Mouse (Mus musculus) ES-Bruce4 (cell line): ENCODE measurements around the gene Ktn1.

ENCODE experiments used
- CTCF ChIP-seq: IDR thresholded peaks from one replicate; pipeline ENCODE4 v1.8.1; 2011; ENCODE audit warnings: low read depth, low read length
- EP300 ChIP-seq: IDR thresholded peaks from 2 replicates; pipeline ENCODE4 v1.6.1; 2011; ENCODE audit warnings: low read depth, low read length; ENCODE audit not compliant: insufficient read depth
- POLR2A ChIP-seq: IDR thresholded peaks from one replicate; pipeline ENCODE4 v1.8.1; 2011; ENCODE audit warnings: low read length; ENCODE audit not compliant: insufficient read depth

GRCm38 (mm10) chr14:47748714-47749113, 100.5 kb downstream of the Ktn1 start:
- TF ChIP-seq POLR2A = no peak
- no peak for TF ChIP-seq CTCF
- TF ChIP-seq EP300 = no peak
